Mouse (Mus musculus) CD4-positive helper T cell, adult 2 months (primary cell): Measurements from ENCODE around the gene Cnksr3.

Source experiments
- DNase-seq: peaks from one replicate; pipeline ENCODE4 v3.0.0-alpha.2; 2012; ENCODE audit warnings: low read depth, missing footprints, low spot score

Cnksr3 gene

GRCm38 (mm10) chr10:7077971-7078370 lies 134.1 kb downstream of the Cnksr3 start:
- DNase-seq, result no peak

- DNase-seq, result no peak
These were observed 134.6 kb downstream of the Cnksr3 start for GRCm38 (mm10) chr10:7077389-7077808.

- DNase-seq, result no peak
These were observed 135.3 kb downstream of the Cnksr3 start for GRCm38 (mm10) chr10:7076662-7077211.

GRCm38 (mm10) chr10:7076201-7076600 lies 135.8 kb downstream of the Cnksr3 start:
- DNase-seq, result peak; percentile 48

GRCm38 (mm10) chr10:7075661-7076060 lies 136.4 kb downstream of the Cnksr3 start:
- no peak for DNase-seq

- no peak for DNase-seq
These were observed 137.8 kb downstream of the Cnksr3 start for GRCm38 (mm10) chr10:7074231-7074630.

GRCm38 (mm10) chr10:7070924-7071323 lies 141.1 kb downstream of the Cnksr3 start:
- DNase-seq, result no peak

- no peak for DNase-seq
These were observed 141.8 kb downstream of the Cnksr3 start for GRCm38 (mm10) chr10:7070100-7070835.

GRCm38 (mm10) chr10:7069090-7069489 lies 142.9 kb downstream of the Cnksr3 start:
- no peak for DNase-seq
